Mouse (Mus musculus): ENCODE results near the gene Foxp1. TPM values are rescaled to one million over a fixed set of nuclear protein-coding genes. Genes with fewer than 3 reads are reported as not detected.

Foxp1 gene
- polyA plus RNA-seq, 1 experiment from 2014 or later = 77.5 TPM

DNA sequence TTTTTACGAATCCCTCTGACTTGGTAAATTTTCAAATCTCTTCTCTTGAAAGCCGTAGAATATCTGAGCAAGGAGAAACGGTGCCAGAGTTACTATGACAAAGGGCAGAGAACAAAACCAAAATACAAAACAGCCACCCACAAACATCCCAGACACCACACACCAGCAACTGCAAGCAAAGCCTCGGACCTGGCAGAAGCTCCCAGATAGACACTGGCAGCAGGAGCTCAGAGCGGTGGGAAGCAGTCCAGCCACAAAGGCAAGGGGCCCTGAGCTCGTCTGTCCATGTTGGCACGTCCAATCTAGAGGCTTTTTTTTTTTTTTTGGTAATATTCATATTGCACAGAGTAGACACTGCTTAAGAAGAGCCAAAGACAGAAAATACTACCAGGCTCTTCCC lies 58.6 kb downstream of the Foxp1 start:
- Histone ChIP-seq H3K9ac (no peak overlapping the region), H3K27me3 (no peaks in the 10 kb centered on the region), H3K4me3 (replicated peaks) (no peak overlapping the region), H3K4me1 (no peaks in the 10 kb centered on the region), H3K36me3 (no peaks in the 10 kb centered on the region), H3K4me2 (replicated peaks) (no peak overlapping the region), H3K9me3 (replicated peaks) (no peaks in the 10 kb centered on the region), H3K27ac (replicated peaks) (no peak overlapping the region)
- no peak for ATAC-seq (ENCODE audit: insufficient number of reproducible peaks, low FRiP score, low TSS enrichment, low read depth)
- WGBS = 70% methylated on average over 7 of the region's 7 CpGs

DNA sequence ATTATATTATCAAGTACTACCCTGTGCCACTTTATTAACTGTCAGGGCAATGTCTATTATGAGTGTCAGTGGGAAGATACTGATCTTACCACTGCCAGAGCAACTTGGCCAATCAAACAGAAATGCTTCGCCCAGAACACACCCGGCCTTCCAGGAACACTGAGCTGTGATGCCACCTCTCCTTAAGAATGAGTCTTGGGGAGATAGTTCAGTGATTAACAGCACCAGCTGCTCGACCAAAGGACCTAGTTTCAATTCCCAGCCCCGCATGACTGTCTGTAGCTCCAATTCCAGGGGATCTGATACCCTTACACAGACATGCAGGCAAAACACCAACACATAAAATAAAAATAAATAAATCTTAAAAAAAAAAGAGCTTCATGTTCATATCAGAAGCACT lies 63.7 kb downstream of the Foxp1 start:
- Histone ChIP-seq H3K9ac (no peak overlapping the region), H3K4me2 (replicated peaks) (no peak overlapping the region), H3K36me3 (no peaks in the 10 kb centered on the region), H3K4me1 (no peaks in the 10 kb centered on the region), H3K27ac (replicated peaks) (no peak overlapping the region), H3K4me3 (replicated peaks) (no peak overlapping the region), H3K9me3 (replicated peaks) (no peaks in the 10 kb centered on the region), H3K27me3 (no peaks in the 10 kb centered on the region)
- 80% methylated on average over 4 of the region's 4 CpGs for WGBS
- no peak for ATAC-seq (ENCODE audit: insufficient number of reproducible peaks, low FRiP score, low TSS enrichment, low read depth)

DNA sequence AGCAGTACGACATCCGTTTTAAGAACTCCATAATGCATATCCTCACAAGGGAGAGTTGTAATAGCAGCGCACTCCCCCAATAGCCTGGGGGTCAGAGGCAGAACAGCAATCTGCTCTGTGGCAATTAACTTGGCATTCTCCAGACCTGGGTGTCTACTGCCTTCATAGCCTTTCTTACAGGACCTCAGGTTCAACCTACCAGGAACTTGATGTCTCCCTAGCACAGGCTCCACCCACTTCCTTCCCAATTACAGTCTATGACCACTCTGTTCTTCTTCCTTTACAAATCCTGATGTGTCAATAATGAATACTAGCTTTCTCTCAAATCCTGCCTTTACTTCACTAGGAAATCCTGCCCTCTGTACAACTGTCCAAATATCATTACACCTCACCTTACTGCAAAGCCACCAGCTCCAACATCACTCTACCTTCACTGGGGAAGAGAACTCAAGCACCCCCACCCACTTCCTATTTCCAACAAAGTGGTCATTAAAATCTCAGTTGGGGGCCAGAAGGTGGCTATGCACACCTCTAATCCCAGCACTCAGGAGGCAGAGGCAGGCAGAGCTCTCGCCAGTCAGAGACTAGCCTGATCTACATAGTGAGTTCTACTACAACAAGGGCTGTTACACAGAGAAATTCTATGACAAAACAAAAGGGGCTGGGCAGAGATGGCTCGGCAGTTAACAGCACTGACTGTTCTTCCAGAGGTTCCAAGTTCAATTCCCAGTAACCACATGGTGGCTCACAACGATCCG lies 68.6 kb downstream of the Foxp1 start:
- H3K36me3 ChIP-seq = no peaks in the 10 kb centered on the region
- H3K4me1 ChIP-seq = no peaks in the 10 kb centered on the region
- no peaks in the 10 kb centered on the region for H3K27me3 ChIP-seq
- no peak for ATAC-seq (ENCODE audit: insufficient number of reproducible peaks, low FRiP score, low TSS enrichment, low read depth)
- no peak overlapping the region for H3K27ac ChIP-seq (replicated peaks)
- H3K9me3 ChIP-seq (replicated peaks) = no peaks in the 10 kb centered on the region
- no peak overlapping the region for H3K9ac ChIP-seq
- H3K4me2 ChIP-seq (replicated peaks) = no peak overlapping the region
- no peak overlapping the region for H3K4me3 ChIP-seq (replicated peaks)
- 81% methylated on average over 7 of the region's 7 CpGs for WGBS

DNA sequence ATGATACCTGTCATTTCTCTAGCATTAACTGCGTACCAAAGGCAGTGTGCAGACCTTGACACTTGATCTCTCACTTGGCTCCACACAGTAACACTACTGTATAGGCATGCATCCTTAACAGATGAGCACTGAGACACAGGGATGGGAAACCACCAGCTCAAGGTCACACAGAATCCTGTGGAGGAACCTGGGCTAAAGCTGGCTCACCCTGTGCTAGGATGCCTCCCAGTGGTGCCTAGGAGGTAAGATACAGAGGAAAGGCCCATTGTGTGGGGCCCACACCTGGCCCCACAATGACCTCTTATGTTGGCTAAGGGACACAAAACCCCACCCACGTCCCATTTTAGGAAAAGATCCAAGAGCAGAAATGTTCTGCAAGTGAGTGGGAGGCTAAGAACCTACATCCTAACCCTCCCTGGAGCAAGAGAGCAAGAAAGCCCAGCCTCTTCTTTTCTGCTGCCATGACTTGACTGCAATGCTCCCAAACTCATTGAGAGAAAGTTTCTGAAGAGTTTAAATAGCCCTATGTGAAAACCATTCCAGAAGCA lies 69.8 kb downstream of the Foxp1 start:
- WGBS = 65% methylated on average over 2 of the region's 2 CpGs
- H3K9ac ChIP-seq = no peak overlapping the region
- no peak for ATAC-seq (ENCODE audit: insufficient number of reproducible peaks, low FRiP score, low TSS enrichment, low read depth)
- no peaks in the 10 kb centered on the region for H3K4me1 ChIP-seq
- H3K27me3 ChIP-seq = no peaks in the 10 kb centered on the region
- no peak overlapping the region for H3K4me3 ChIP-seq (replicated peaks)
- no peaks in the 10 kb centered on the region for H3K9me3 ChIP-seq (replicated peaks)
- H3K4me2 ChIP-seq (replicated peaks) = no peak overlapping the region
- H3K27ac ChIP-seq (replicated peaks) = no peak overlapping the region
- H3K36me3 ChIP-seq = no peaks in the 10 kb centered on the region

DNA sequence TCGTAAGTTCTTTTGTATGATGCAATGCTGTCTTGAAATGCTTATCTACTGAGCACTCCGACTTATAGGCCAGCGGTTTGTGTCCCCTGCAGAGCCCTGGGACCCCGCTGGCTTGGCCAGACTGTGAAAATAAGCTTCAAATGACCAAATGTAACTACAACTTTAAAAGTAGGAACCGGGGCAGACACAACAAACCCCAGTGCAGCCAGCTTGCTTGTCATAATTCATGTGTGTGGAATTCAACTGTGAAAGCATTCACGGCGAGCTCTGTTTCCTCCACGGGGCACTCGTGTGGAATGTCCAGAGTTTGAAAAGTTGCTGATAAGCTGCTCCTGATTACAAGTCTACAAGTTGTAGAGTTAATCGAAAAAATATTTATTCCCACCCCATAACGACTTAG lies 71.0 kb downstream of the Foxp1 start:
- no peak overlapping the region for H3K4me3 ChIP-seq (replicated peaks)
- H3K4me2 ChIP-seq (replicated peaks) = no peak overlapping the region
- no peaks in the 10 kb centered on the region for H3K9me3 ChIP-seq (replicated peaks)
- H3K9ac ChIP-seq = no peak overlapping the region
- ATAC-seq (ENCODE audit: insufficient number of reproducible peaks, low FRiP score, low TSS enrichment, low read depth) = no peak
- H3K27ac ChIP-seq (replicated peaks) = no peak overlapping the region
- no peaks in the 10 kb centered on the region for H3K36me3 ChIP-seq
- 58% methylated on average over 11 of the region's 11 CpGs for WGBS
- H3K27me3 ChIP-seq = no peaks in the 10 kb centered on the region
- H3K4me1 ChIP-seq = no peaks in the 10 kb centered on the region

DNA sequence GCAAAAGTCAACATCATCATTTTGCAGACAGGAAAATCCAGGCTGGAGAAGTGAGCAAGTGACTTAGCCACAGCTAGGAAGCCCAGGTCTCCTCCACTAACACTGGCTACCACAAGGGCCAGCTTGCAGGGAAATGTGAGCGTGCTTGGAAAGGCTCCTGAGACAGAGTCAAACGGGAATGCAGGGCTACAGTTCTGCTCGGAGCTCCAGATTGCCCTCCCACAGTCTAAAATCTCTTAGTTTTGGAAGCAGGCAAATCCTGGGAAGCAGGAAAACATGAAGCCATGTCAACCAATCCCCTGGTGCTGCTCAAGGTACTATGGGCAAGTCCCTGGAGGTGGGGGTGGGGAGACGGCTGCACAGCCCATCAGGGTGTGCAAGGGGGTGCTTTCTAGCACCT lies 75.1 kb downstream of the Foxp1 start:
- Histone ChIP-seq H3K9ac (no peak overlapping the region), H3K4me2 (replicated peaks) (no peak overlapping the region), H3K27ac (replicated peaks) (no peak overlapping the region), H3K36me3 (no peaks in the 10 kb centered on the region), H3K27me3 (no peaks in the 10 kb centered on the region), H3K4me3 (replicated peaks) (no peak overlapping the region), H3K4me1 (0 out of 2 replicates have a peak, but pooled peaks cover 4% of the 10 kb centered on the region), H3K9me3 (replicated peaks) (no peaks in the 10 kb centered on the region)
- WGBS = 80% methylated on average over 4 of the region's 4 CpGs
- ATAC-seq (ENCODE audit: insufficient number of reproducible peaks, low FRiP score, low TSS enrichment, low read depth) = no peak

DNA sequence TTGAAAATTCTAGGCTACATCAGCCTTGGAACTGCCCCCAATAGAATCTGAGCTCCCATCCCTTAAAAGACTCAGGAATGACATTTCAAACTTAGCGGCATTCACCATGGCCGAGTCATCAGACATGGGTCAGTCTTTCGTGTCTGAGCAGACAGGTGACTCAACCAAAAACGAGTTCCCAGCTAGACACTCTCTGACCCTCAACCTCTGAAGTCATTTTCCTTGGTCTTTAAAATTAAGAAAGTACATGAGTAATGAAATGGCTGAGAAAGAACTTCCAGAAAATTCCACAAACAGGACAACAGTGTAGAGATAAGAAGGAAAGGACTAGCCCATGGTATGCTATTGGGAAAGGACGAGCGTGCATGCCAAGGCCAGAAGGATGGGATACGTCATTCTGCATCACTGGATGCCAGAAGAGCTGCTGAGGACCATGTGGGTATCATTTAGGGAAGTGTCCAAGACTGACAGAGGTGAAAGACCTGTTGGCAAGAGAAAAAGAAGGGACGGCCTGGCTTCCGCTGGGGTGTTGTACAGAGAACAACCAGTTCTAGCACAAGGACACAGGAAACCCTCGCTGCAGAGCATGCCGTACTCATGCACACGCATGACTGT lies 75.6 kb downstream of the Foxp1 start:
- 89% methylated on average over 12 of the region's 12 CpGs for WGBS
- Histone ChIP-seq H3K4me3 (replicated peaks) (no peak overlapping the region), H3K27me3 (no peaks in the 10 kb centered on the region), H3K9ac (no peak overlapping the region), H3K36me3 (no peaks in the 10 kb centered on the region), H3K9me3 (replicated peaks) (no peaks in the 10 kb centered on the region), H3K27ac (replicated peaks) (no peak overlapping the region), H3K4me1 (0 out of 2 replicates have a peak, but pooled peaks cover 4% of the 10 kb centered on the region), H3K4me2 (replicated peaks) (no peak overlapping the region)
- no peak for ATAC-seq (ENCODE audit: insufficient number of reproducible peaks, low FRiP score, low TSS enrichment, low read depth)

DNA sequence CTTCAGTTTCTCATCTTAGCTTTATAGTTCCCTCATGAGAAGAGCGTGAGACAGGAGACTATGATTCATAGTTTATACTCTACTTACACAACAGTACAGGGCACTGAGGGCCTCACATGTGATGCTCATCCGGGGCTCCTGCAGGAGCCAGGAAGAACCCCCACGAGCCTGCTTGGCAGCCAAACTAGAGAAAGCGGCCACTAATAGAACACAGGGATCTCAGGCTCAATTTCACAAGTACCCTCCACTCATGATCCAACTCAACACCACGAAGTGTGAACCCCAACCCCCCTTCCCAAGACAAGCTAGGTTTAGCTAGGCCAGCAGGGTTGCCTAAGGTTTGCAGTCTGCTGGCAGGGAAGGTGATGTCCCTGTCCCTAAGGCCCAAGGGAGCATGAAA lies 79.1 kb downstream of the Foxp1 start:
- no peak for ATAC-seq (ENCODE audit: insufficient number of reproducible peaks, low FRiP score, low TSS enrichment, low read depth)
- H3K9me3 ChIP-seq (replicated peaks) = no peaks in the 10 kb centered on the region
- no peaks in the 10 kb centered on the region for H3K27me3 ChIP-seq
- H3K4me2 ChIP-seq (replicated peaks) = no peak overlapping the region
- H3K4me1 ChIP-seq = peaks cover 30% of the 10 kb centered on the region
- WGBS = 65% methylated on average over 5 of the region's 5 CpGs
- no peak overlapping the region for H3K4me3 ChIP-seq (replicated peaks)
- H3K36me3 ChIP-seq = no peaks in the 10 kb centered on the region
- H3K27ac ChIP-seq (replicated peaks) = no peak overlapping the region
- H3K9ac ChIP-seq = no peak overlapping the region

DNA sequence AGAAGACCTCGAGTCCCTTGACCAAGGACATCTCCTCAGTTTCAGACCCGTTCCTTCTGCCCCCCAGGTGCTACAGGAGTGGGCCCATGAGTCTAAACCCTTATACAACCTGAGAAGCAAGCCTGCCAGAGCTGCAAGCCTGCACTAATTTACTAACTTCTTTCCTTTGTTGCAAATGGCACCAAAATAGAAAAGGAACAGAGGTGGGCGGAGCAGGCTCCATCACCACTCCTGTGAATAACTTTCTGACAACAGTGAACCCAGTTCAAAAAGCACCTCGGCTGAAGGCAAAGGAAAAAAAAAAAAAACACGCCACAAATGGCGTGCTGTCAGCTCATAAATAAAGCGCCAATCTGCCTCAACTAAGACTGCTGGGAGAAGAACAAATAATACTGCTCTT lies 81.4 kb downstream of the Foxp1 start:
- H3K36me3 ChIP-seq = no peaks in the 10 kb centered on the region
- 66% methylated on average over 7 of the region's 7 CpGs for WGBS
- H3K4me1 ChIP-seq = peaks cover 33% of the 10 kb centered on the region
- H3K9me3 ChIP-seq (replicated peaks) = no peaks in the 10 kb centered on the region
- H3K4me3 ChIP-seq (replicated peaks) = no peak overlapping the region
- H3K9ac ChIP-seq = no peak overlapping the region
- ATAC-seq (ENCODE audit: insufficient number of reproducible peaks, low FRiP score, low TSS enrichment, low read depth) = no peak
- no peak overlapping the region for H3K27ac ChIP-seq (replicated peaks)
- no peaks in the 10 kb centered on the region for H3K27me3 ChIP-seq
- no peak overlapping the region for H3K4me2 ChIP-seq (replicated peaks)

DNA sequence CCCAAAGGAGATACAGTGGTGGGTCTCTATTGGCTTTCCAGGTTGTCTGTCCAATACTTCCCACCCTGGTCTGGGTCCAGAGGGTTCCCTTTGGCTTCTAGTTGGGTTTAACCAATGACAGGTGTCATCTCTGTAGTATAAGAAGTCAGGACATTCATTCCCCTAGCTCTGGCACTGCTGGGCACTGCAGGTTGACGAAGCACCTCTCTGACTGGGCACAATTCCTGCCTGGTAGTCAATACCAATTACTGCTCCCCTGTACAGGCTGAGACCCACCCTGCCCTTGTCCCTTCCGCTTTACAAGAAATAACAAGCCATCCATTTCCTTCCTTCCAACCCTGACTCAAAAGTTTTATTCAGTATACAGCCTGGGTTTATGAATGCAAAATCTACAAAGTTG lies 81.9 kb downstream of the Foxp1 start:
- Histone ChIP-seq H3K27me3 (no peaks in the 10 kb centered on the region), H3K9me3 (replicated peaks) (no peaks in the 10 kb centered on the region), H3K4me1 (peaks cover 33% of the 10 kb centered on the region), H3K4me2 (replicated peaks) (no peak overlapping the region), H3K4me3 (replicated peaks) (no peak overlapping the region), H3K27ac (replicated peaks) (peak overlapping the region; percentile 82; the same call in 1 of the 2 replicates), H3K9ac (no peak overlapping the region), H3K36me3 (no peaks in the 10 kb centered on the region)
- 87% methylated on average over 2 of the region's 2 CpGs for WGBS
- no peak for ATAC-seq (ENCODE audit: insufficient number of reproducible peaks, low FRiP score, low TSS enrichment, low read depth)

DNA sequence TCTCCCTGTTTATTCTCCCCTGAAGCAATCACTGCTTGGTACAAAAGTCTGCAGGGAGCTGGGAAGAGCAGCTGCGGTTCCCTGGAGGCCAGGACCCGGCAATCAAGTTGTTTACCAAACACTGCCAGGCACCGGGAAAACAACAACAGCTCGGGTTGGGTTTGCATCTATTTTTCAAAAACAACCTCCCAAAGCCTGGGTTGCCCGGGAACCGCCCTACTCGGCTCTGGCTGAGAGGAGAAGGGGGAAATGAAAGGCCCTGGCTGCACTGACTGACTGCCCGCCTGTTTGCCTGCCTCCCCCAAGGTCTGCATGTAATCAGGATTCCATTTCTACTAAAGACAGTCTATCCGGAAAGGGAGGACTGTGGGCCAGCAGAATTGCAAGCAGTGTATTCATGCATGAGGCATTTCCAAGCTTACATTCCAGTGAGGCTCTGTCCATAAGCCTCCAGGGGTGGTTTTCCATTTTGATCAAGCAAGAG lies 82.6 kb downstream of the Foxp1 start:
- Histone ChIP-seq H3K9ac (peak overlapping the region; percentile 0; the same call in 1 of the 2 replicates), H3K27me3 (no peaks in the 10 kb centered on the region), H3K4me1 (peaks cover 33% of the 10 kb centered on the region), H3K4me3 (replicated peaks) (no peak overlapping the region), H3K27ac (replicated peaks) (peak overlapping the region; percentile 82), H3K36me3 (no peaks in the 10 kb centered on the region), H3K4me2 (replicated peaks) (peak overlapping the region; percentile 2; the same call in 1 of the 2 replicates), H3K9me3 (replicated peaks) (no peaks in the 10 kb centered on the region)
- ATAC-seq (ENCODE audit: insufficient number of reproducible peaks, low FRiP score, low TSS enrichment, low read depth) = peak; percentile 51
- WGBS = 8% methylated on average over 9 of the region's 9 CpGs
